Mouse (Mus musculus) thymus, postnatal 36 days (tissue): ENCODE results near the gene Thyn1.

Source experiments
- DNase-seq, 2 experiments: peaks; one replicate each; pipeline ENCODE4 v3.0.0; 2022; ENCODE audit warnings: mixed read lengths in 2 of 2

Thyn1 gene

GRCm38 (mm10) chr9:26999461-27000395 lies at the start of gene Thyn1, which contains the start of gene Acad8:
TSS of gene Thyn1 (plus strand) at chr9:26999710.
TSS of gene Acad8 (minus strand) at chr9:26999566.
- peak; percentile 92 to 93 for DNase-seq

GRCm38 (mm10) chr9:26977754-26978153 lies 21.8 kb upstream of the Thyn1 start:
- no peak for DNase-seq

- no peak for DNase-seq
Observed at GRCm38 (mm10) chr9:26978776-26979175, 20.7 kb upstream of the Thyn1 start.

GRCm38 (mm10) chr9:26985090-26985613 lies 14.4 kb upstream of the Thyn1 start:
- no peak for DNase-seq

- no peak for DNase-seq
Observed at GRCm38 (mm10) chr9:26985668-26986277, 13.7 kb upstream of the Thyn1 start.

GRCm38 (mm10) chr9:26990181-26990580 lies 9.3 kb upstream of the Thyn1 start:
- DNase-seq = no peak

- no peak for DNase-seq
Observed at GRCm38 (mm10) chr9:26993118-26993517, 6.4 kb upstream of the Thyn1 start.

GRCm38 (mm10) chr9:26993900-26994299 lies 5.6 kb upstream of the Thyn1 start:
- DNase-seq = no peak

GRCm38 (mm10) chr9:26997062-26997461 lies 2.4 kb upstream of the Thyn1 start:
- DNase-seq = no peak

GRCm38 (mm10) chr9:26997501-26997900 lies 2.0 kb upstream of the Thyn1 start:
- DNase-seq = no peak

GRCm38 (mm10) chr9:26998669-26999460 lies 645 bp upstream of the Thyn1 start:
- no peak for DNase-seq

GRCm38 (mm10) chr9:27005231-27005630 lies 5.7 kb downstream of the Thyn1 start:
- no peak for DNase-seq

GRCm38 (mm10) chr9:27005933-27006332 lies 6.4 kb downstream of the Thyn1 start:
- no peak for DNase-seq

GRCm38 (mm10) chr9:27006866-27007265 lies 7.4 kb downstream of the Thyn1 start:
- DNase-seq = no peak

- no peak for DNase-seq
Observed at GRCm38 (mm10) chr9:27009231-27009630, 9.7 kb downstream of the Thyn1 start.

GRCm38 (mm10) chr9:27011572-27011971 lies 12.1 kb downstream of the Thyn1 start:
- DNase-seq = no peak

- DNase-seq = no peak
Observed at GRCm38 (mm10) chr9:27018961-27019360, 19.5 kb downstream of the Thyn1 start.

GRCm38 (mm10) chr9:27023681-27024080 lies 24.2 kb downstream of the Thyn1 start:
- no peak for DNase-seq

- DNase-seq = no peak
Observed at GRCm38 (mm10) chr9:27026708-27027107, 27.2 kb downstream of the Thyn1 start.

- peak; percentile 60 to 72 for DNase-seq
Observed at GRCm38 (mm10) chr9:27029022-27029827, 29.7 kb downstream of the Thyn1 start.

- peak; percentile 93 to 94 for DNase-seq
Observed at GRCm38 (mm10) chr9:27029828-27030762, 30.6 kb downstream of the Thyn1 start, which contains the start of the genes Vps26b and Ncapd3. TSS of gene Vps26b (minus strand) at chr9:27030065. TSS of gene Ncapd3 (plus strand) at chr9:27030175.
